Mouse (Mus musculus) embryo, embryonic 9.5 days (tissue): Measurements from ENCODE around the gene Gipc2.
A peak's percentile ranks its signal among the peaks of the same experiment; 100 is the strongest.

Experiments used
- DNase-seq: peaks from one replicate; pipeline ENCODE4 v3.0.0-alpha.2; 2017; ENCODE audit errors: extremely low spot score

Gipc2 gene

DNA sequence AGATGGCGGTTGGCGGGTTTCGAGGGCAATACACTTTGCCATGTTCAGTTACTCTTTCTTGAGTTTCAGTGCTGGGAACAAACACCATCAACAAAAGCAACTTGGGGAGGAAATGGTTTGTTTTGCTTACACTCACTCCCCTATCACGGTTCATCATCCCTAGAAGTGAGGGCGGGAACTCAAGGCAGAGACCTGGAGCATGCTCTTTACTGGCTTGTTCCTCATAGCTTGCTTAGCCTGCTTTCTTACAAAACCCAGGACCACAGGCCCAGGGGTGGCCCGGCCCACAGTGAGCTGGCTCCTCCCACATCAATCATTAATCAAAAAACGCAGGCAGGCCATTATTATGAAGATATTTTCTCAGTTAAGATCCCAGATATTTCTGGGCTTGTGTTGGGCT lies 89.9 kb downstream of the Gipc2 start:
- DNase-seq = no peak

DNA sequence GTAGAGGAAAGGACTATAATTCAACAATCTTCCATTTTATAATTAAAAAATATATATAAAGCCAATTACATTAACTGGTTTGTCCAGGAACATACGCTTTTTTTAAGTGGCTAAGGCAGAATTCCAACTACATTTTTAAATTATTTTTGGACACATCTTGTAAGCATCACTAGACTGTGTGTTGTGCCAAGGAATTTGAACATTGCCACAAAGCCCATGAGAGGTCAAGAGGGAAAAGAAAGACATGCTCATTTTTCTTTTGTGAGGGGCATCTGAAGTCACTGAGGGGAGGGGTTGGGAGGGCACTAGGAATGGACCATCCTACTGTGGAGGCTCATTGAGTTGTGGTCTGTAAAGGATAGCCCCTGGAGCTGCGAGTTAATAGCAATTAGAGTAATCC lies 97.0 kb downstream of the Gipc2 start:
- DNase-seq = no peak

DNA sequence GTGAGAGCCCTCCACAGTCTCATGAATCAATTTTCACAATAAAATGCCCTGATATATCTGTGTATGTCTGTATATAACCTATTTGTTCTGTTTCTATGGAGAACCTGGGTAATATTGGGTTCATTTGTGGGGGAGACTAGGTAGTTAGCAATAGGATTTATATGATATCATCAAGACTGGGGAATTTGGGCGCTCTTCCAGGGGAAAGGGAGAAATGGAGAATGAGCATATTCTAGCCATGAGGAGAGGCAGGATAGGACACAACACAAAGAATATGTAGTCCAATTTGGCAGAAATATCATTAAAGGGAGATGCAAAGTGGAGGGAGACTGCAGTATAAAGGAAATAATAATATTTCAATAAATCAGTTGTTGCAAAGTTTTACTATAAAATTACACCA lies 97.7 kb downstream of the Gipc2 start:
- no peak for DNase-seq

DNA sequence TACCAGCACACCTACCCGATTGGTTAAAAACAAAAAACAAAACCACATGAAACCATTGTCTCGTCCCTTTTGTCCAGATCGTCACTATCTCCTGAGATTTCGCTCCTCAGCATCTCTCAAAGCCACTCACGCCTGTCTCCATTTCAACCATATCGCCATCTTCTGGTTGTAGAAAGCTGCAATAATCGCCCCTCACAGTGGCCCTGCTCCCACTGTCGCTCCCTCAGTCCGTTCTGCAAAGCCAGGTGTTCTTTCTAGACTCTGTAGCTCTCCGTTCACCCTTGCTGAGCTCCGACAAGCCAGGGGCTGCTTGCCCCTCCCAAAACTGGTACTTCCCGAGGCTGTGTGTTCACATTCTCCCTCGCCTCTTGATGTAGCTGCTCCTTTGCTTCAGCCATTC lies 99.3 kb downstream of the Gipc2 start:
- peak; percentile 22 for DNase-seq

DNA sequence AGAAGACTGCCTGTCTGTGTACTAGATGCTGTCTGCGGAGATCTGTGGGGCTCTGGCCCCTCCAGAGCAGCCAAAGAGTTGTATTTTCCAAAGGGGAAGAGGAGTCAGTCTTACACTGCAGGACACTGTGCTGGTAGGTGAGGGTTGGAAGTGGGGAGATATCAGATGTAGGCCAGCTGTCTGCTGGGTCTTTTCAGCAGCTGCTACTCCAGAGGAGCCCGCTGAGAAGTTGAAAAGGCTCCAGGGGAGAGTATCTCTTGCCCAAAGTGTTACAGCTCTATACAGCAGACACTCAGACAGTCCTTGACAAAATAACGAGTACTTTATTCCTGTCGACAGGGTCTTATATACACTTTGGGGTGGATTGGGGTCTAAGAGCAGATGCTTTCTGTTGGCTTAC lies 100.2 kb downstream of the Gipc2 start:
- no peak for DNase-seq

DNA sequence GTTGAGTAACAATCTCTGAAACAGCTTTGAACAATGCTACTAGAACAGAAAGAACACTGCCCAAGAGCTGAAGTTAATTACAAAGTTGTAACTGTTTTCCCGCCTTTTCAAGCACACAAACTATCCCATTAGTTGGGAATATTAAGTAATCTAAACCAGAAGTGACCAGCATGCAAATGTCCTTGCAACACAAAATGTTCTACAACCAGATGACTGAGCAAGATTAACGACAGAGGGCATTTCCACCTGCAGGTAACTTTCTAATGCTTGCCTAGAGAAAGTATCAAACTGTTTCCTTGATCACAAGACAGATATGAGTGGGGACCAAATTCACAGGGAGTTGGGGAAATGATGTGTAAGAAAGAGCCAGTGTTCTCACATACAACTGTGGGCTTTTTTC lies 101.9 kb downstream of the Gipc2 start:
- DNase-seq = no peak

DNA sequence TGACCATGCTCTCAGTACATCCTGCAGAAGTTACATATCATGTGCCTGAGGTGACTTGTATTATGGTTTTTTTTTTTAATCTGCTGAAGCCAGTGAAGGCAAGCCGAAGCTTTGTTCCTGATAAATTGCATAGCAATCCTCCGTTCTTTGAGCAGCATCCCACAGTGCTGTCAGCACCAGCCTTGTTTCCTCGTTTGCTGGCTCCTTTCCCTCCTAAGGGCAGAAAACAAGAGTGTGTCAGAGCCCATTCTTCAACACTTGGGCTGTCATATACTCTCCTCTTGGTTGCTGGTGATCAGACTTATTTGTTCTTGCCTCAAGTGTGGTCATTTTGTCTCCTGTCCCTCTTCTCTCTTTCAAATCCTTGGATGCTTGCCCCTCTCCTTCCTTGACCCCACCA lies 103.2 kb downstream of the Gipc2 start:
- no peak for DNase-seq

DNA sequence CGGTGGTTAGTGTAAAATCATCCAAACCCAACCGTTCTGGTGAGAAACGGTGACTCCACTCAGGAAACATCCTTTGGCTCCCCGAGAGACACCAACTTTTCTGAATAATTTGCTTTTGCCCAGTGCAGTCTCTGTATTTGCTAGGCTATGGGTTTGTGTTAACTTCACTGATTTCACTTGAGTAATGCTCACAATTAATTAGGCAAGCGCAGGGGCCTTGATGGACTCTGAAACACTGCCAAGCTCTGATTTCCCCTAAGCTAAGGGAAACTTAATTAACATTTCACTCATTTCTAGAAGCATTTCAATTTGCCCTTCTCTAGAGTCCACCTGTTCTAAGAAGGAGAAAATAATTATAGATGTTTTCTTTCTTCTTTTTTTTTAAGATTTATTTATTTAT lies 104.9 kb downstream of the Gipc2 start:
- no peak for DNase-seq

DNA sequence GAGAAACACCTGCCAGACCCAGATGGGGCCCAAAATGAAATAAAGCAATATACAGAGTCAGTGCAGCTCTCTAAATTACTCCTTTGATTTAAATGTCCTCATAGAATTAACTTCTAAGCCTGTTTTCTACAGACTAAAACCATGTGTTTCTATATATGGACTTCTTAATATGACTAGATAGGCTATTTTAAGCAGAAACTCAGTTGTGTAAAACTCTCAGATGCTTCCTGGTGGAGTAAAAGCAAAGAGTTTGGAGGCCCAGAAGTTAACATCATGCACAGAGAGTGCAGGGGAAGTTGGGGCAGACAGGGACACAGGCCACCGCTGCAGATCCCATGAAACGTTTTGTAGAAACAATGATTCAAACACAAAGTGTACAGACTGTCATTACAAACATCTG lies 107.8 kb downstream of the Gipc2 start:
- no peak for DNase-seq

DNA sequence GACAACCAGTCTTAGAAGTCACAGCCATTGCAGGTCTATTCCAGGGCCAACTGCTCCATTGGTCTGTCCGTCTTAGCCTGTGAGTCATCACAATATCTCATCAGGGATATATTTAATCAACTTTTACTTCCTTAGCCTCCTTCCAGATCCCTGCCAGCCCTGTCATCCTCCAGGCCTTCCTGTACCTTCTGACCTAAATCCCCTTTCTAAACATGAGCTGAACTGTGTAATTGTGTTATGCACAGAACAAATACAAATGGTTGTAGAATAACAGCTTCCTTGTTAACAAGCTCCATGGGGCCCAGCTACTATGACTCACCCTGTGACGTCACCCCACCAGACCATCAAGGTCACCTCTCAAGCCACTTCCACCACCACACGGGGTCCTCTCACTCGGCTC lies 111.8 kb downstream of the Gipc2 start:
- no peak for DNase-seq

DNA sequence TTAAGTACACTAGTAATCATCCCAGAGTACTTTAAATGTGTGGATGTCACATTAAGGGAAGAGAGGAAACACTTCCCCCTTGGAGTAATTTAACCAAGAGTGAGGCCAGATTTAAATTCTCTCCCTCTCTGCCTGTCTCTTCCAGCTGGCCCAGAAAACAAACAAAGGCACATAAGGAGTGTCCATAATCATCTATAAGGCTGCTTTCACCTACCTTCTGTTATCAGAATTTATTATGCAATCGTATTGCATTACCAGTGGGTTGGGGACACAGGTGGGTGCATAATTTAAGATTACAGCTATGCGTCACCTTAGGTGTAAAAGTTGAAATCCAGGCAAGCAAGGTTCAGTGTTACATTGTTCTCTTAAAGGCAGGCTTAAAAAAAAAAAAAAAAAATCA lies 114.1 kb downstream of the Gipc2 start:
- no peak for DNase-seq

DNA sequence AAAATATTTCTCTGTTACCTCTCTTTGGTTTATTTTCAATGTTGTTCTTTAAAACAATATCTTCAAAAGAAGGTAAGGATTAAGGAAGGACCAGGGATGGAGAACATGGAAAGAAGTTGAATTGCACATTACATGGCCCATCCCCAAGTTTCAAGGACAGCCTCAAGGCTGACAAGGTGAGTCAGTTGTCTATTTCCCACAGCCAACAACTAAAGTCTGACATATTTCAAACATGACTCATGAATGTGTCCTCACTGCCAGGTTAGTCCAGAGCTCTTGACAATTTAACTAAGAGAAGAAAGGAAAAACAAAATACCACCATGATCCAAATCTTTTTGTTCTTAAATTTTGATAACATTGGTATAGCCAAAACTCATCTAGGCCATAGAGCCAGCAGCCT lies 118.1 kb downstream of the Gipc2 start:
- no peak for DNase-seq

DNA sequence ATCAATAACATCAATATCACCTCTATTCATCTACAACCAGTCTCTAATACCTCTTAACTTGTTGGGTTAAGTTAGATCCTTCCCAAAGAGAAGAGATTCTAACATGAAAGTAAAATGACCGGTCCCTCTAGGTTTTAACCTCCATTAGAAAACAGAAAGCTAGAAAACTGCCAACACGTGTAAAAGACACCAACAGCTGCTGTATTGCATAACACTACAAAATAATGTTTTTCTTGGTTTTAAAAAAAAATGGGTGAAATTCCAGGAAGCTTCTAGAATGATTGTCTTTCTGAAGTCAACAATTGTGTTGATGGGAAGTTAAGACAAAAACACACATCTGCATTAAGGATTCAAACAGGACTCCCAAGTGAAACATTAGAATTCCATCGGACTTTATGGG lies 119.1 kb downstream of the Gipc2 start:
- DNase-seq = no peak
